Mouse (Mus musculus) CH12.LX (cell line): ENCODE results near the gene Tbcel.

Source experiments
- CTCF ChIP-seq, 2 experiments: IDR thresholded peaks in 1 of 2; conservative IDR thresholded peaks in 1 of 2; 2 replicates each; pipeline ENCODE4 v1.5.1; 2011 to 2012; ENCODE audit warnings: low read depth in 2 of 2, low read length in 2 of 2, improper control_type of control experiment in 1 of 2, inconsistent platforms in 1 of 2, mild to moderate bottlenecking in 1 of 2, moderate library complexity in 1 of 2
- POLR2AphosphoS2 ChIP-seq: IDR thresholded peaks from 2 replicates; pipeline ENCODE4 v1.6.1; 2011; ENCODE audit warnings: low read depth, low read length, improper control_type of control experiment

- no peak for TF ChIP-seq POLR2AphosphoS2
- no peak for TF ChIP-seq CTCF (conservative IDR thresholded peaks at IDR 0.05 in 1 of 2, IDR thresholded peaks at IDR 0.05 in 1 of 2; ENCODE audit: low read depth in 2 of 2, low read length in 2 of 2)
Measured at GRCm38 (mm10) chr9:42377656-42378055, 130.0 kb downstream of the Tbcel start.
